Mouse (Mus musculus) pancreas, adult 10 weeks (tissue): Measurements from ENCODE around the gene Adamts7. TPM values are rescaled to one million over a fixed set of nuclear protein-coding genes. Genes with fewer than 3 reads are reported as not detected.

Experiments used
- polyA plus RNA-seq: library from polyadenylated mRNA; stranded (reverse); fragments of 350-450 nt; fragmentation: Illumina TruSeq; extraction: RNeasy Lipid Tissue Mini Kit (QIAGEN cat#74804); gene quantifications from one replicate; pipeline ENCODE4 v1.2.3, GENCODE M21; 2015; ENCODE audit warnings: low read depth, low replicate concordance; ENCODE audit not compliant: insufficient read depth

The Adamts7 gene
- polyA plus RNA-seq = 1.7 TPM

DNA sequence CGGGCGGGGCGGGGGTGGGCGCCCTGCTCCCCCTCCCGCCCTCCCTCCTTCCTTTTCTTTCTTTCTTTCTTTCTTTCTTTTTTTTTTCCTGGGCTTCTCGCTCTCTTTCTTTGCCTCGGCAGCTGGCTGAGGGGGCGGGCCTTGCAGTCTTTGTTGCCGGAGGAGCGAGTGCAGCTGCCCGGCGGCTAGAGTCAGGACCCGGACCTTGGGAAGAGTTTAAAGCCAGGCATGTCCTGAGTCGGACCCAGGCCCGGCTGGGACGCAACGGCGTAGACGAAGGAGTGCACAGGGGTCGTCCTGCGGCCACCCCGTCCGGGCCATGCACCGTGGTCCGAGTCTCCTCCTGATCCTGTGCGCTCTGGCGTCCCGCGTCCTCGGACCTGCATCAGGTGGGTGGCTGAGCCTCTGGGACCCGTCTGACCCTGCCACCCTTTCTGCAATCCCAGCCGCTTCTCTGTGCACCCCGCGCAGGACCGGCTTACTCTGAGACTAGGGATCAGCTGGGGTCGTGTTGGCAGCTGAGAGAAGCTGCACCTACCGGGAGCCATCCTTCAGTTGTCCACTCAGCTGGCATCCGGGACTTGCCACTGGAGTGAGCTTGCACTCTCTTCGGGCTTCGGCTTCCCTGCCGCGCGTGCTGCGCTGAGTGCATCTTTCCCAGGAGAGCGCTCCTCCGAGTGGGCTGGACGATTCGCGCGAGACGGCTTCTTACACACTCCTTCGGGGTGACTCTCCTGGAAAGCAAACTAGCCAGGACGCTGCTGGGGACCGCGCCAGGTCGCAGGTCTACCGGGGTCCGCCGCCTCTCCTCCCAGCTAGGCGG, at the start of gene Adamts7:
Gene Adamts7, plus strand, starts transcription at position 144 of the 823 bp plus-strand sequence.

DNA sequence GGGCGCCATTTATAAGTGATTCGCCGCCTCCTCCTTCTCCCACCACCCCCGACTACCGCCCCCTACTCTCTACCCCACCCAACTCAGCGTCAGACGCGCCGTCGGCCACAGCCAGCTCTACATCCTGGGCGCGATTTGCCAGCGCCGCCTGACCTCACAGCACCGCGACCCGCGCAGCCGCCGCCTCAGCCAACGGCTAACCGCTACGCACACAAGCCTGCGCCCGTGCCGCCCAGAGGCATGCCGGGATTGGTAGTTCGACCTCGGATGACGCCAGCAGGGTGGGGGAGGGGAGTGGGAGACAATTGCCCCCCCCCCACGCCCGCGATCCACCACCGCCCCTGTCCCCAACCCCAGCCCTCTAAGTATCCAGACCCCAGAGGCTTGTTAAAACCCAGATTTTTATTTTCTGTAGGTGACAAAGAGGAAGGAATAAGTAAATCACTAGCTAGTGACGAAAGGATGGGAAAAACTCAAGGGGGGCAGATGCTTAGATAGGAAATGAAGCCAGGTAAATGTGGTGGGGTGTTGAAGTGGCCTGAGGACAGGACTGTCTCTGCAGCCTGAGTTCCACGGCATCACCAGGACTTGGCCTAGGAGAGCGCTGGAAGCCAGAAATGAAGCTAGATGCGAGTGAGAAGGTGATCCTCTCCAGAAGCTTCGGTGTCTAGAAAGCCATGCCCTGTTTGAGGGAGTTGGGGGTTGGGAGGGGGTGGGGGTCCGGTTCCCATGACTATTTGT, 48.1 kb upstream of the Adamts7 start, which contains the start of gene Morf4l1:
Gene Morf4l1, minus strand, starts transcription at position 208 of the 741 bp plus-strand sequence.

Other genes with a start within 250 kb of the Adamts7 start
- 23.3 TPM for gene Ctsh, start 108.9 kb upstream of the Adamts7 start, polyA plus RNA-seq
- gene Morf4l1, start 48.3 kb upstream of the Adamts7 start, polyA plus RNA-seq = 56.0 TPM
- gene Tbc1d2b, start 107.7 kb downstream of the Adamts7 start, polyA plus RNA-seq = 8.5 TPM